Mouse (Mus musculus): Measurements from ENCODE around the gene Oprd1. TPM values are rescaled to one million over a fixed set of nuclear protein-coding genes. Genes with fewer than 3 reads are reported as not detected.
A peak's percentile ranks its signal among the peaks of the same experiment; 100 is the strongest.

The Oprd1 gene
- total RNA-seq, 2 experiments from 2014 or later, result 0.09 TPM; not detected in 1

GRCm38 (mm10) chr4:132093136-132093535 is 51.1 kb downstream of the Oprd1 start:
- ATAC-seq (replicated peaks; ENCODE audit: low FRiP score, poor library complexity, severe bottlenecking), result no peak

DNA sequence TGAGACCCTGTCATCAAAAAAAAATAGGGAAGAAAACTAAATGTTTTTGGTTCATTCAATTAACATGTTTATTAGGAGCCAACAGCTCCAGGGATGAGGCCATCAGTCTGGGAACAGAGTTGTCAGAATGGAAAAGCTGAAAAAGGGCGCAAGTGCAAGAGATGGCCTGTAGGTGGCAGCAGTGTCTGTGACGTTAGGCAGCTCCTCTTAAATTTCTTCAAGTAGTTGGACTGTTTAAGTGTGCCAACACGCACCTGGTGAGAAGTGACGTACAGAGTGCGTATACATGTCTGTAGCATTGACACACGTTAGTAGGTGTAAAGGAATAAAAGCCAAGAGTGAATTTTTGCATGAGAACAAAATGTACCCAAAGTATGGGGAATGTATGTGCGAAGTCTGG is 55.4 kb downstream of the Oprd1 start:
- peak; percentile 83 for ATAC-seq (replicated peaks; ENCODE audit: low FRiP score, poor library complexity, severe bottlenecking)

GRCm38 (mm10) chr4:132085114-132085513 is 59.2 kb downstream of the Oprd1 start:
- ATAC-seq (replicated peaks; ENCODE audit: low FRiP score, poor library complexity, severe bottlenecking), result no peak

- ATAC-seq (replicated peaks; ENCODE audit: low FRiP score, poor library complexity, severe bottlenecking), result no peak
Observed at GRCm38 (mm10) chr4:132080492-132080983, 63.7 kb downstream of the Oprd1 start.

DNA sequence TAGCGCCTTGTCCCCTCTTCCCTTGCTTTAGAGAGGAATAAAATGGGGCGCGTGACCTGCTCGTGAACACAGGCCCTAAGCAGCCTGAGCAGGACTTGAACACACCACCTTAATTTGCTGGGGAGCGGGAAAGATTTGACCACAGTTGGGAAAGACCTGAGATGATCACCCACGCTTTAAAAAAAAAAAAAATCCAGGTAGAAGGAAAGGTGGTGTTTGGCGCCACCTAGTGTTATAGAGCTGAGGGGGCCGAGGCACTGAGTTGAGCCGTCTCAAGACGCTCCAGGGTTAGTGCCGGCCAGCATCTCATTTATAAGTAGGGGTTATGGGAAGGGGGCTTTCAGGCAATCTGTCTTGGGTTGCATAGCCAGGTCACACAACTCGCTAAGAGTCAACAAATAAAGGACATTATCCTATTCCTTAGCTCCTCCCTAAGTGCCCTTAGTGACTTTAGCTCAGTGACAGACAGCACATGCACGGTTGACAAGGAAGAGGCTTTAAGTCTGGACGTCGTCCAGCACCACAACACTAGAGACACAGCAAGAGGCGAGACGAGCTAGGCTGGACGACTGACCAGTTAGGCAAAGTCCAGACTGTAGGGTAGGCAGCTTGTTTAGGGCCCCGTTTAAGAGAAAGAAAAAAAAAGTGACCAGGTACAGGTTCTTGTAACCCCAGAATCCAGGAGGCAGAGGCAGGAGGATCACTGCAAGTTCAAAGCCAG is 64.6 kb downstream of the Oprd1 start:
- no peak for ATAC-seq (replicated peaks; ENCODE audit: low FRiP score, poor library complexity, severe bottlenecking)

GRCm38 (mm10) chr4:132078296-132078714 is 66.0 kb downstream of the Oprd1 start:
- no peak for ATAC-seq (replicated peaks; ENCODE audit: low FRiP score, poor library complexity, severe bottlenecking)

- ATAC-seq (replicated peaks; ENCODE audit: low FRiP score, poor library complexity, severe bottlenecking), result peak; percentile 41
Observed at GRCm38 (mm10) chr4:132077445-132077844, 66.8 kb downstream of the Oprd1 start.

- peak; percentile 48 for ATAC-seq (replicated peaks; ENCODE audit: low FRiP score, poor library complexity, severe bottlenecking)
Observed at GRCm38 (mm10) chr4:132076480-132077405, 67.5 kb downstream of the Oprd1 start.

- ATAC-seq (replicated peaks; ENCODE audit: low FRiP score, poor library complexity, severe bottlenecking), result no peak
Observed at GRCm38 (mm10) chr4:132075796-132076195, 68.5 kb downstream of the Oprd1 start.

- ATAC-seq (replicated peaks; ENCODE audit: low FRiP score, poor library complexity, severe bottlenecking), result peak; percentile 55
Observed at GRCm38 (mm10) chr4:132074933-132075769, 69.1 kb downstream of the Oprd1 start, which contains the start of gene Epb41. Gene Epb41 (minus strand): TSS chr4:132075321.

- no peak for ATAC-seq (replicated peaks; ENCODE audit: low FRiP score, poor library complexity, severe bottlenecking)
Observed at GRCm38 (mm10) chr4:132074077-132074932, 70.0 kb downstream of the Oprd1 start, which contains the start of gene Gm10300. Gene Gm10300 (plus strand): TSS chr4:132074697.

GRCm38 (mm10) chr4:132072946-132073345 is 71.3 kb downstream of the Oprd1 start:
- ATAC-seq (replicated peaks; ENCODE audit: low FRiP score, poor library complexity, severe bottlenecking), result 0 out of 2 replicates have a peak, but pooled peaks have one; percentile 3

GRCm38 (mm10) chr4:132072156-132072555 is 72.1 kb downstream of the Oprd1 start:
- ATAC-seq (replicated peaks; ENCODE audit: low FRiP score, poor library complexity, severe bottlenecking), result no peak

DNA sequence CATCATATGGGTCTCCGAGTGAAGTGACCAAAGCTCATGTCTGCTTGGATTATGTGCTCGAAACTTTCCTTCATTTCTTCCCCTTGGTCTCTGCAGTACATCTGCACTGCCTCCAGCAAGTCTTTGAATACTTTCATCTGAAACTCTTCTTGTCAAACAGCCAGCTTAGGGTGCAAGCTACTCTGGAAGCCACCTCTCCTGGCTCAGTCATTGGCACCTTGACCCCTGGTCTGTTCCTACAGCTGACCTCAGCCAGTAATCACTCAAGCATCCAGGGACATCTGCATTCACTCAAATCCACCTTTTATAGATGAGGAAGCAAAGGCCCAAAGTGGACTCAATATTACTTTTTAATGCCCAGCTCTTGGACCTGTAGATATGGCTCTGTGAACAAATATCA is 72.6 kb downstream of the Oprd1 start:
- no peak for ATAC-seq (replicated peaks; ENCODE audit: low FRiP score, poor library complexity, severe bottlenecking)

DNA sequence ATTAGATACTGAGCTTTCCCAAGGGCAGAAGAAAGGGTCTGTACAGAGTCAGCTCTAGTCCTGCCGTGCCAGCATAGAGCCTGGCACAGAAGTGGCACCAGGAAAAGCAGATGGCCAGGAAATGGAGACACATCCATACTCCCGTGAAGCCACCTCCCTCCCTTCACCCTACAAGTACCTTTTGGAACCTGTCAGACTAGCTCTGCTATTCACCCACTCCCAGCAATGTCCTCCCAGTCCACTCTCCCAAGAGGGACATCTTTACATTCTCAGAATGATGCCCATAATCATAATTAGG is 76.4 kb downstream of the Oprd1 start:
- ATAC-seq (replicated peaks; ENCODE audit: low FRiP score, poor library complexity, severe bottlenecking), result no peak

DNA sequence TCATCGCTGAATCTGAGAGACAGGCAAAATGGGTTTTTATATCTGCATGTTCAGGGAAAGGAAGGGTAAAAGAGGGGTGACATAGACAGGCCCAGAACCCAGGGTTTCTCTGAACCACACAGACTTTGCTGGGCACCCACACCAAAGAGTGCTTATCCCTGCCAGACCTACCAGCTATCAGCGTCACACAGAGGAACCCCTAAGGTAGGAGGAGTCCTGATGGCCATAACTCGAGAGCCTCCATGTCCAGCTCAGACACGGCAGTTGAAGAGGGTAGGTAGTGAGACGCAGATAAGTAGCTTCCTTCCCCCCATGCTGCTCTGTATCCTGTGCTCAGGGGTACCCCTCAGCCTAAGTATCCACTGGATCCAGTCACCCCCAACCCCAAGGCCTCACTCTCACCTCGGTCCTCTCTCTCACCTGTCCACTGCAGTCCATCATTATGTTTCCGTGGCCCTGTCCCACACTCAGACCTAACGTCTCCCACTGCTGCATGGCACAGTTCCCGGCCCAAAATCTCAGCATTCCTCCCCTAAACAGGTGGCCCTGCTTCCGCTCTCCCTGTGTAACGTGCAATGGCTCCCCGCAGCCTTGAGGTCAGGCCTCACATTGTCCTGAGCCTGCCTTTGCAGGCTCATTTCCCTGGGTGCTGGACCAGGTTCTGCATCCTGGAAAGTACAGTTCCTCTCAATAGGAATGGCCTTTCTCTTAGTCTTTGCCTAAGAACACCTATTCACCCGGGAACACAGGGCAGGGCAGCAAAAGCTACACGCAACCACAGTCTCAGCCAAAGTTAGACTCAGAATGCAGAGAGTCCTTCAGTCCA is 77.0 kb downstream of the Oprd1 start:
- peak; percentile 59 for ATAC-seq (replicated peaks; ENCODE audit: low FRiP score, poor library complexity, severe bottlenecking)

DNA sequence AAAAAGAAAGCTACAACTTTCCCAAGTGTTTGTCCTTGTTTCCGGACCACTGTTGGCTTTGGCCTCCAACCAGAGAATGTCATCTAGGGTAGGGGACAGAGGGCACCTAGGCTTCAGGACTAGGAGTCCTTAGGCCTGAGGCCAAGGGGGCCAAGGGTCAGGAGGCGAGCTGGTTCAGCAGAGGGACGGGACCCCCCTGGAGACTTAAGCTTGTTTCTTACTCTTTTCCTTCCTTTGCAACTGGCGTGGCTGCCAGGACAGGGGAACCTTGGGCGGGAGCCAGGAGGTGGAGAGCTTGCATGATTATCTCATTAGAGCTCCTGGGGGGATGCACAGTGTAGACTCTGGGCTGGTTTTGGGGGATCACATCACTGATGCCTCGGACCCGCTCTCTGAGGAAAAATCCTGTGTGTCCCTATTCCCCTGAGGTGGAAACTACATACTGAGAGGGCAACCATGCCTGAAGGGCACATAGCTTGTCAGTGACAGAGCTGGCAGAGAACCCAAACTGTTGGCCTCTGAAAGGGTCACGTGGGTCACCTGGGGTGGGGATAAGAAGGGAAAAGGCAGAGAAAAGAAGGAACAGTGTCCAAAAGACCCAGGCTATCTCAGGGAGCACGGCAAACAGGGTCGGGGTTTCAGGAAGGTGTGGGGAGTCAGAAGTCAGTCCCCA is 78.0 kb downstream of the Oprd1 start:
- ATAC-seq (replicated peaks; ENCODE audit: low FRiP score, poor library complexity, severe bottlenecking), result peak; percentile 23; the same call in 1 of the 2 replicates
